Mouse (Mus musculus) bone marrow, adult 2 months (tissue): ENCODE results near the gene Gm21746.
"Not testable (repeated sequence)": the region's sequence is repeated elsewhere in the genome, so short reads cannot be mapped to it uniquely, and the experiment has no call there.

Source experiments
- CTCF ChIP-seq: fragments of 200-500 bp; IDR thresholded peaks from 2 replicates; pipeline ENCODE4 v1.5.1; 2011; ENCODE audit warnings: low read length, control low read depth; ENCODE audit not compliant: control insufficient read depth, insufficient read depth
- POLR2A ChIP-seq: fragments of 200-500 bp; IDR thresholded peaks from 2 replicates; pipeline ENCODE4 v1.6.1; 2011; ENCODE audit warnings: low read depth, mild to moderate bottlenecking, control low read depth, low read length, borderline replicate concordance; ENCODE audit not compliant: control insufficient read depth

DNA sequence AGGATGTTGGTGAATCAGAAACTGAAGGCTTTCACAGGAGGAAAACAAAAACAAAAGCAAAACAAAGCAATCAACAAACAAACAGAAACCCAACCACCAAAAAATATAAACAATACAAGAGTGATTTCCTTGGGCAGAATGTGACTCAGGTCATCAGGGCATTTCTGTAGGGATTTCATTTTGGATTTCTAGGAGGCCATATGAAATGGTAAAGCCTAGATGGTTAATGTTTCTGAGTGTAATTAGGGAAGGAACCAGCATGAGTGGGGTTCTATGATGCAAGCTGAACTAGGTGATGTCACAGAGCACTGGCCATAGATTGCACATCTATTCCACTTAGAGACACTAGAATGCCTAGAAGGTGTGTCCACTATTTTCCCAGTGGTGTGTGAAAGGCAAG lies 29.0 kb upstream of the Gm21746 start, which contains the start of gene Gm20873:
- TF ChIP-seq CTCF, POLR2A: not testable (repeated sequence)
